Comparison of ENCODE assay signal across 10 mouse cellular contexts in genomic region chr2:144238341-144238740, GRCm38 (mm10). TPM values are rescaled to one million over a fixed set of nuclear protein-coding genes. Genes with fewer than 3 reads are reported as not detected.
DNase-seq lines count a peak whose midpoint lies in the region; ATAC-seq and TF ChIP-seq lines count a peak whose summit lies in the region.
"Had no signal": no experiment of that assay in that cellular context is flagged by ENCODE, and none has a peak within 500 bp of the region (broad histone marks: within the 10 kb centered on the region; RNA-seq: fewer than 3 reads in every experiment).

No protein-coding gene starts in this region.

- no peaks in the 10 kb centered on the region for H3K36me3 ChIP-seq in stomach, postnatal 0 days (ENCODE audit: control insufficient read depth, insufficient read depth, low read length)
- H3K36me3 ChIP-seq in liver, postnatal 0 days (replicated peaks; ENCODE audit: insufficient read depth, low read length): no peaks in the 10 kb centered on the region
- H3K36me3 ChIP-seq: hindbrain, embryonic 13.5 days had no signal

- no peak overlapping the region for H3K4me3 ChIP-seq in stomach, postnatal 0 days (ENCODE audit: low read depth, low read length)
- H3K4me3 ChIP-seq in liver, postnatal 0 days (ENCODE audit: low read depth, low read length): no peak overlapping the region
- H3K4me3 ChIP-seq: hindbrain, embryonic 13.5 days had no signal

- 0 out of 2 replicates have a peak, but pooled peaks cover 7% of the 10 kb centered on the region for H3K9me3 ChIP-seq in stomach, postnatal 0 days (ENCODE audit: control insufficient read depth, low read length)
- no peaks in the 10 kb centered on the region; the same call in none of the 2 replicates for H3K9me3 ChIP-seq in liver, postnatal 0 days (ENCODE audit: low read length)
- H3K9me3 ChIP-seq: hindbrain, embryonic 13.5 days had no signal

- H3K4me1 ChIP-seq in stomach, postnatal 0 days (replicated peaks; ENCODE audit: control insufficient read depth, insufficient read depth): peaks cover 2% of the 10 kb centered on the region; the same call in 1 of the 2 replicates
- H3K4me1 ChIP-seq in liver, postnatal 0 days (ENCODE audit: insufficient read depth): no peaks in the 10 kb centered on the region; the same call in 1 of the 2 replicates

- peak; percentile 59; the same call in 1 of the 2 replicates for ATAC-seq in stomach, postnatal 0 days (ENCODE audit: low FRiP score, low TSS enrichment)
- ATAC-seq in liver, postnatal 0 days: no peak
- ATAC-seq: midbrain, embryonic 16.5 days had no signal

- H3K4me2 ChIP-seq in stomach, postnatal 0 days (replicated peaks; ENCODE audit: low read depth): no peak overlapping the region
- H3K4me2 ChIP-seq in liver, postnatal 0 days (ENCODE audit: low read depth, low read length): no peak overlapping the region
- H3K4me2 ChIP-seq: hindbrain, embryonic 13.5 days had no signal

- no peak for TF ChIP-seq CTCF in stomach, postnatal 0 days (IDR thresholded peaks at IDR 0.05; ENCODE audit: low read depth)
- no peak for TF ChIP-seq CTCF in liver, postnatal 0 days (IDR thresholded peaks at IDR 0.05; ENCODE audit: low read depth)

- H3K9ac ChIP-seq in stomach, postnatal 0 days (ENCODE audit: low read length): no peak overlapping the region
- no peak overlapping the region for H3K9ac ChIP-seq in liver, postnatal 0 days (replicated peaks)
- H3K9ac ChIP-seq: hindbrain, embryonic 13.5 days had no signal

- no peaks in the 10 kb centered on the region for H3K27me3 ChIP-seq in stomach, postnatal 0 days (ENCODE audit: control insufficient read depth, insufficient read depth, low read length)
- no peaks in the 10 kb centered on the region for H3K27me3 ChIP-seq in liver, postnatal 0 days (ENCODE audit: insufficient read depth, low read length)
- H3K27me3 ChIP-seq: hindbrain, embryonic 13.5 days had no signal

- peak overlapping the region; percentile 82 for H3K27ac ChIP-seq in stomach, postnatal 0 days (replicated peaks)
- H3K27ac ChIP-seq in liver, postnatal 0 days (ENCODE audit: low read depth): no peak overlapping the region
- H3K27ac ChIP-seq: hindbrain, embryonic 13.5 days had no signal

- WGBS in stomach, postnatal 0 days: 43% methylated on average over 6 of the region's 6 CpGs
- WGBS in liver, postnatal 0 days (ENCODE audit: insufficient replicate concordance): 79% methylated on average over 6 of the region's 6 CpGs

- TF ChIP-seq EP300 in stomach, postnatal 0 days (optimal IDR thresholded peaks at IDR 0.05): no peak
- TF ChIP-seq EP300 in liver, postnatal 0 days (IDR thresholded peaks at IDR 0.05; ENCODE audit: low read depth): no peak

- DNase-seq in cerebellum, adult 9-10 months: peak; percentile 13
- DNase-seq in cerebellum, adult 8-10 months: no peak
- DNase-seq in lung, postnatal 10 days: peak; percentile 64
- DNase-seq in lung, postnatal 25 days (ENCODE audit: low spot score): no peak
- peak; percentile 87 to 88 for DNase-seq in heart, adult 9 months (ENCODE audit: low spot score in 2 of 2)
- DNase-seq in stomach, postnatal 0 days (ENCODE audit: low spot score): no peak
- DNase-seq in layer of hippocampus, postnatal 14 days (ENCODE audit: low spot score in 2 of 2): no peak
- DNase-seq in liver, postnatal 0 days: no peak

RNA-seq across cellular contexts. Expression of gene Mgme1, which starts 32.1 kb away (rescaled TPM):
- polyA plus RNA-seq in stomach, postnatal 0 days (2015; fragmentation: Nextera tagmentation; extraction: Ambion mirVana): 6.8 and 8.4 TPM in 2 replicates
- 1 to 10 TPM; 3.4 to 4.4 TPM for total RNA-seq in layer of hippocampus, postnatal 14 days (2021)
- polyA plus RNA-seq in liver, postnatal 0 days (2015; fragmentation: Nextera tagmentation; extraction: Ambion mirVana): 4.4 and 5.4 TPM in 2 replicates

RNA-seq across cellular contexts. Expression of gene Snx5, which starts 32.4 kb away (rescaled TPM):
- polyA plus RNA-seq in stomach, postnatal 0 days (2015; fragmentation: Nextera tagmentation; extraction: Ambion mirVana): 63.5 and 64.0 TPM in 2 replicates
- 10 to 100 TPM; 65.8 to 66.5 TPM for total RNA-seq in layer of hippocampus, postnatal 14 days (2021)
- polyA plus RNA-seq in liver, postnatal 0 days (2015; fragmentation: Nextera tagmentation; extraction: Ambion mirVana): 47.9 and 49.2 TPM in 2 replicates

Comparison
In these comparisons a context has a peak if more than half of its experiments do, and no peak if none do; other contexts are left out.
1. DNase-seq: peak in cerebellum, adult 9-10 months (single experiment), lung, postnatal 10 days (single experiment) and heart, adult 9 months (2 of 2); none in cerebellum, adult 8-10 months (single experiment), lung, postnatal 25 days (single experiment), stomach, postnatal 0 days (single experiment), layer of hippocampus, postnatal 14 days (0 of 2) and liver, postnatal 0 days (single experiment).